Mouse (Mus musculus) ovary, postnatal 14 days (tissue): ENCODE results near the gene Dcaf12l1.
"Not testable (repeated sequence)": the region's sequence is repeated elsewhere in the genome, so short reads cannot be mapped to it uniquely, and the experiment has no call there.

ENCODE experiments used
- DNase-seq: peaks from one replicate; pipeline ENCODE4 v3.0.0; 2022; ENCODE audit warnings: low spot score

The Dcaf12l1 gene

GRCm38 (mm10) chrX:44789761-44790411 is at the start of gene Dcaf12l1:
Gene Dcaf12l1, minus strand, starts transcription at chrX:44790197.
- peak; percentile 51 for DNase-seq

GRCm38 (mm10) chrX:44809356-44809755 is 19.4 kb upstream of the Dcaf12l1 start:
- DNase-seq, result not testable (repeated sequence)

GRCm38 (mm10) chrX:44789036-44789760 is 799 bp downstream of the Dcaf12l1 start:
- DNase-seq, result no peak
